Mouse (Mus musculus) heart, adult 2 months (tissue): ENCODE data around the gene Gm26920.

ENCODE experiments used
- CTCF ChIP-seq: fragments of 200-600 bp; IDR thresholded peaks from 2 replicates; pipeline ENCODE4 v1.8.1; 2022; ENCODE audit warnings: antibody characterized with exemption, mild to moderate bottlenecking, moderate library complexity
- EP300 ChIP-seq: fragments of 200-500 bp; IDR thresholded peaks from 2 replicates; pipeline ENCODE4 v1.6.1; 2011; ENCODE audit warnings: low read depth, low read length, control low read depth; ENCODE audit not compliant: insufficient read depth
- POLR2A ChIP-seq: fragments of 200-500 bp; IDR thresholded peaks from 2 replicates; pipeline ENCODE4 v1.6.1; 2011; ENCODE audit warnings: mild to moderate bottlenecking, low read depth, low read length, control low read depth; ENCODE audit not compliant: insufficient read depth

DNA sequence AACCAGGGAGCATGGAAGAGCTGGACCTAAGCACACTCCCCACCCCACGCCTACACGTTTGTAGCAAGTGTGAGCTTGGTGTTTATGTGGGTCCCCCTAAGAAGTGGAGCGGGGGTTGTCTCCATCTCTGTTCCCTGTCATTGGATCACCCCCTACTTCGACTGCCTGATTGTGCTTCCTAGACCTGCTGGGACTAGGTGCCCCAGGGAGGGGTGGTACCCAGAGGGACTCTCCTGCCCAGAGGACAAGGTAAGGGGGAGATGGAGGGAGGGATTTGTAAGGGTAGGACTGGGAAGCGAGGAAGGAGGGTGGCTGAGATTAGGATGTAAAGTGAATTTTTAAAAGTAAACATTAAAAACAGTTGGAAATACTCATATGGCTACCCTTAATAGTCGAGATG, 805 bp downstream of the Gm26920 start:
- TF ChIP-seq CTCF (no peak), POLR2A (no peak), EP300 (no peak)
